Mouse (Mus musculus) midbrain, embryonic 13.5 days (tissue): ENCODE data around the gene Ampd3. TPM values are rescaled to one million over a fixed set of nuclear protein-coding genes. Genes with fewer than 3 reads are reported as not detected.
A peak's percentile ranks its signal among the peaks of the same experiment; 100 is the strongest.

Experiments used
- ATAC-seq: fragments of 200-750 bp; cut with Nextera tagmentation; 2 replicates; pipeline ENCODE4 v1.8.0; 2017; ENCODE audit warnings: mild to moderate bottlenecking, moderate TSS enrichment, moderate library complexity
- H3K27ac ChIP-seq: fragments of 300-500 bp; sonication (generic); 2 replicates; pipeline ENCODE4 v1.5.1; 2015; ENCODE audit warnings: inconsistent platforms, mild to moderate bottlenecking, moderate library complexity
- H3K27me3 ChIP-seq: fragments of 300-500 bp; sonication (generic); 2 replicates; pipeline ENCODE4 v1.6.1; 2015; ENCODE audit warnings: mild to moderate bottlenecking, inconsistent platforms
- H3K36me3 ChIP-seq: fragments of 300-500 bp; sonication (generic); 2 replicates; pipeline ENCODE4 v1.6.1; 2015; ENCODE audit warnings: mild to moderate bottlenecking, inconsistent platforms
- H3K4me1 ChIP-seq: fragments of 300-500 bp; sonication (generic); replicated peaks from 2 replicates; pipeline ENCODE4 v1.6.1; 2015; ENCODE audit warnings: inconsistent platforms
- H3K4me2 ChIP-seq: fragments of 300-500 bp; sonication (generic); replicated peaks from 2 replicates; pipeline ENCODE4 v1.6.1; 2015; ENCODE audit warnings: moderate library complexity, mild to moderate bottlenecking, inconsistent platforms
- H3K4me3 ChIP-seq: fragments of 300-500 bp; sonication (generic); replicated peaks from 2 replicates; pipeline ENCODE4 v1.5.1; 2015; ENCODE audit warnings: mild to moderate bottlenecking, inconsistent platforms
- H3K9ac ChIP-seq: fragments of 300-500 bp; sonication (generic); replicated peaks from 2 replicates; pipeline ENCODE4 v1.6.1; 2015; ENCODE audit warnings: mild to moderate bottlenecking, inconsistent platforms
- H3K9me3 ChIP-seq: fragments of 300-500 bp; sonication (generic); 2 replicates; pipeline ENCODE4 v1.6.1; 2016; ENCODE audit warnings: mild to moderate bottlenecking, inconsistent platforms
- WGBS: fragments of 180-500 bp; shearing (Covaris S2); methylation state at CpG from one replicate; pipeline ENCODE4 v1.1.7; 2015; 5-methylcytosine and 5-hydroxymethylcytosine counted together
- polyA plus RNA-seq: library from polyadenylated mRNA; unstranded; fragments of >200 nt; fragmentation: Nextera tagmentation; extraction: Ambion mirVana; gene quantifications from 2 replicates; pipeline ENCODE4 v1.2.1, GENCODE M21; 2015

Gene Ampd3
- polyA plus RNA-seq, 1 experiment from 2014 or later, result 2.9 TPM

GRCm38 (mm10) chr7:110784965-110785364 is 17.0 kb downstream of the Ampd3 start:
- Histone ChIP-seq H3K27me3 (no peaks in the 10 kb centered on the region), H3K9me3 (no peaks in the 10 kb centered on the region), H3K4me1 (no peaks in the 10 kb centered on the region; the same call in 1 of the 2 replicates), H3K36me3 (no peaks in the 10 kb centered on the region), H3K27ac (no peak overlapping the region), H3K4me2 (no peak overlapping the region), H3K4me3 (no peak overlapping the region), H3K9ac (no peak overlapping the region)
- WGBS, result 87% methylated on average over 8 of the region's 8 CpGs
- ATAC-seq, result no peak

- Histone ChIP-seq H3K9me3 (no peaks in the 10 kb centered on the region), H3K4me3 (no peak overlapping the region), H3K4me2 (no peak overlapping the region), H3K27me3 (no peaks in the 10 kb centered on the region), H3K36me3 (no peaks in the 10 kb centered on the region), H3K9ac (no peak overlapping the region), H3K4me1 (no peaks in the 10 kb centered on the region; the same call in 1 of the 2 replicates), H3K27ac (no peak overlapping the region)
- no peak for ATAC-seq
- WGBS, result 81% methylated on average over 3 of the region's 3 CpGs
These were observed 17.7 kb downstream of the Ampd3 start for GRCm38 (mm10) chr7:110785741-110786146.

- Histone ChIP-seq H3K4me2 (no peak overlapping the region), H3K9ac (no peak overlapping the region), H3K27ac (no peak overlapping the region), H3K9me3 (no peaks in the 10 kb centered on the region), H3K36me3 (no peaks in the 10 kb centered on the region), H3K4me3 (no peak overlapping the region), H3K27me3 (no peaks in the 10 kb centered on the region), H3K4me1 (no peaks in the 10 kb centered on the region; the same call in 1 of the 2 replicates)
- ATAC-seq, result no peak
- WGBS, result 85% methylated on average over 6 of the region's 6 CpGs
These were observed 19.3 kb downstream of the Ampd3 start for GRCm38 (mm10) chr7:110787310-110787709.

- Histone ChIP-seq H3K4me1 (no peaks in the 10 kb centered on the region), H3K36me3 (no peaks in the 10 kb centered on the region), H3K9ac (no peak overlapping the region), H3K4me2 (no peak overlapping the region), H3K4me3 (no peak overlapping the region), H3K9me3 (no peaks in the 10 kb centered on the region), H3K27ac (no peak overlapping the region), H3K27me3 (no peaks in the 10 kb centered on the region)
- ATAC-seq, result no peak
- WGBS, result 94% methylated on average over 8 of the region's 8 CpGs
These were observed 22.9 kb downstream of the Ampd3 start for GRCm38 (mm10) chr7:110790878-110791277.

- no peaks in the 10 kb centered on the region for H3K27me3 ChIP-seq
- no peak overlapping the region for H3K4me2 ChIP-seq
- no peak overlapping the region for H3K9ac ChIP-seq
- no peak overlapping the region for H3K27ac ChIP-seq
- no peak for ATAC-seq
- 92% methylated on average over 5 of the region's 5 CpGs for WGBS
- no peaks in the 10 kb centered on the region for H3K36me3 ChIP-seq
- no peak overlapping the region for H3K4me3 ChIP-seq
- no peaks in the 10 kb centered on the region for H3K4me1 ChIP-seq
- H3K9me3 ChIP-seq, result no peaks in the 10 kb centered on the region
These were observed 24.2 kb downstream of the Ampd3 start for GRCm38 (mm10) chr7:110792201-110792600.

GRCm38 (mm10) chr7:110792834-110793233 is 24.8 kb downstream of the Ampd3 start:
- Histone ChIP-seq H3K9ac (no peak overlapping the region), H3K4me3 (no peak overlapping the region), H3K36me3 (no peaks in the 10 kb centered on the region), H3K9me3 (no peaks in the 10 kb centered on the region), H3K27ac (no peak overlapping the region), H3K4me1 (no peaks in the 10 kb centered on the region), H3K27me3 (no peaks in the 10 kb centered on the region), H3K4me2 (no peak overlapping the region)
- no peak for ATAC-seq
- WGBS, result 92% methylated on average over 2 of the region's 2 CpGs

GRCm38 (mm10) chr7:110794722-110795121 is 26.7 kb downstream of the Ampd3 start:
- Histone ChIP-seq H3K27me3 (no peaks in the 10 kb centered on the region), H3K4me2 (no peak overlapping the region), H3K36me3 (no peaks in the 10 kb centered on the region), H3K4me1 (no peaks in the 10 kb centered on the region), H3K27ac (no peak overlapping the region), H3K4me3 (no peak overlapping the region), H3K9ac (no peak overlapping the region), H3K9me3 (no peaks in the 10 kb centered on the region)
- WGBS, result 72% methylated on average over 4 of the region's 4 CpGs
- no peak for ATAC-seq

GRCm38 (mm10) chr7:110796367-110797051 is 28.5 kb downstream of the Ampd3 start:
- H3K36me3 ChIP-seq, result no peaks in the 10 kb centered on the region
- H3K4me1 ChIP-seq, result no peaks in the 10 kb centered on the region
- no peak overlapping the region for H3K27ac ChIP-seq
- H3K9ac ChIP-seq, result no peak overlapping the region
- 76% methylated on average over 12 of the region's 12 CpGs for WGBS
- no peaks in the 10 kb centered on the region for H3K27me3 ChIP-seq
- no peak overlapping the region for H3K4me2 ChIP-seq
- no peaks in the 10 kb centered on the region for H3K9me3 ChIP-seq
- no peak for ATAC-seq
- no peak overlapping the region for H3K4me3 ChIP-seq

- no peaks in the 10 kb centered on the region for H3K36me3 ChIP-seq
- 84% methylated on average over 11 of the region's 11 CpGs for WGBS
- no peaks in the 10 kb centered on the region for H3K4me1 ChIP-seq
- H3K4me3 ChIP-seq, result no peak overlapping the region
- H3K9ac ChIP-seq, result no peak overlapping the region
- no peaks in the 10 kb centered on the region for H3K9me3 ChIP-seq
- H3K27me3 ChIP-seq, result no peaks in the 10 kb centered on the region
- no peak overlapping the region for H3K4me2 ChIP-seq
- H3K27ac ChIP-seq, result no peak overlapping the region
- ATAC-seq, result no peak
These were observed 29.9 kb downstream of the Ampd3 start for GRCm38 (mm10) chr7:110797722-110798409.

GRCm38 (mm10) chr7:110801028-110801427 is 33.0 kb downstream of the Ampd3 start:
- Histone ChIP-seq H3K9me3 (no peaks in the 10 kb centered on the region), H3K4me3 (no peak overlapping the region), H3K4me1 (no peaks in the 10 kb centered on the region), H3K4me2 (no peak overlapping the region), H3K36me3 (no peaks in the 10 kb centered on the region), H3K27ac (no peak overlapping the region), H3K27me3 (no peaks in the 10 kb centered on the region), H3K9ac (no peak overlapping the region)
- peak; percentile 78 for ATAC-seq
- 2% methylated on average over 4 of the region's 4 CpGs for WGBS

GRCm38 (mm10) chr7:110803131-110803530 is 35.1 kb downstream of the Ampd3 start:
- Histone ChIP-seq H3K27ac (no peak overlapping the region), H3K4me2 (no peak overlapping the region), H3K4me1 (no peaks in the 10 kb centered on the region), H3K27me3 (no peaks in the 10 kb centered on the region), H3K36me3 (no peaks in the 10 kb centered on the region), H3K9ac (no peak overlapping the region), H3K4me3 (no peak overlapping the region), H3K9me3 (no peaks in the 10 kb centered on the region)
- WGBS, result 91% methylated on average over 10 of the region's 10 CpGs
- no peak for ATAC-seq

GRCm38 (mm10) chr7:110804266-110804665 is 36.3 kb downstream of the Ampd3 start:
- no peaks in the 10 kb centered on the region for H3K36me3 ChIP-seq
- H3K4me1 ChIP-seq, result 0 out of 2 replicates have a peak, but pooled peaks cover 2% of the 10 kb centered on the region
- no peaks in the 10 kb centered on the region for H3K27me3 ChIP-seq
- 84% methylated on average over 3 of the region's 3 CpGs for WGBS
- no peak overlapping the region for H3K9ac ChIP-seq
- H3K9me3 ChIP-seq, result no peaks in the 10 kb centered on the region
- no peak overlapping the region for H3K27ac ChIP-seq
- H3K4me2 ChIP-seq, result no peak overlapping the region
- no peak overlapping the region for H3K4me3 ChIP-seq
- ATAC-seq, result no peak
